Mouse (Mus musculus) embryonic facial prominence, embryonic 14.5 days (tissue): Measurements from ENCODE around the gene Cda. TPM values are rescaled to one million over a fixed set of nuclear protein-coding genes. Genes with fewer than 3 reads are reported as not detected.

Experiments used
- ATAC-seq: fragments of 200-750 bp; cut with Nextera tagmentation; 2 replicates; pipeline ENCODE4 v1.8.0; 2017; ENCODE audit warnings: low read depth, moderate number of reproducible peaks, moderate TSS enrichment
- DNase-seq: peaks from one replicate; pipeline ENCODE4 v3.0.0-alpha.2; 2015; ENCODE audit warnings: low spot score
- H3K27ac ChIP-seq: fragments of 300-500 bp; sonication (generic); replicated peaks from 2 replicates; pipeline ENCODE4 v1.5.1; 2014; ENCODE audit warnings: low read depth, mild to moderate bottlenecking, low read length, moderate library complexity
- H3K27me3 ChIP-seq: fragments of 300-500 bp; sonication (generic); replicated peaks from 2 replicates; pipeline ENCODE4 v1.6.1; 2014; ENCODE audit warnings: low read length; ENCODE audit not compliant: control insufficient read depth, insufficient read depth
- H3K36me3 ChIP-seq: fragments of 300-500 bp; sonication (generic); 2 replicates; pipeline ENCODE4 v1.6.1; 2014; ENCODE audit warnings: low read length, mixed read lengths; ENCODE audit not compliant: control insufficient read depth, insufficient read depth
- H3K4me1 ChIP-seq: fragments of 300-500 bp; sonication (generic); 2 replicates; pipeline ENCODE4 v1.6.1; 2014; ENCODE audit warnings: antibody characterized with exemption, low read length; ENCODE audit not compliant: control insufficient read depth, insufficient read depth
- H3K4me2 ChIP-seq: fragments of 300-500 bp; sonication (generic); 2 replicates; pipeline ENCODE4 v1.6.1; 2014; ENCODE audit warnings: low read depth, mild to moderate bottlenecking, low read length, moderate library complexity, mixed read lengths
- H3K4me3 ChIP-seq: fragments of 300-500 bp; sonication (generic); 2 replicates; pipeline ENCODE4 v1.5.1; 2014; ENCODE audit warnings: low read depth, mild to moderate bottlenecking, low read length
- H3K9ac ChIP-seq: fragments of 300-500 bp; sonication (generic); 2 replicates; pipeline ENCODE4 v1.6.1; 2014; ENCODE audit warnings: low read depth, mild to moderate bottlenecking, low read length, moderate library complexity, mixed read lengths
- H3K9me3 ChIP-seq: fragments of 300-500 bp; sonication (generic); 2 replicates; pipeline ENCODE4 v1.6.1; 2016; ENCODE audit warnings: low read length; ENCODE audit not compliant: control insufficient read depth
- WGBS: fragments of 180-500 bp; shearing (Covaris S2); extraction: QIAGEN DNeasy Blood & Tissue Kit; methylation state at CpG from one replicate; pipeline ENCODE4 v1.1.7; 2014; 5-methylcytosine and 5-hydroxymethylcytosine counted together
- polyA plus RNA-seq: library from polyadenylated mRNA; unstranded; fragments of >200 nt; fragmentation: Nextera tagmentation; extraction: Ambion mirVana; gene quantifications from 2 replicates; pipeline ENCODE4 v1.2.1, GENCODE M21; 2014

Gene Cda
- polyA plus RNA-seq, 1 experiment from 2014 or later = 6.3 TPM

GRCm38 (mm10) chr4:138358176-138358575 lies 9.6 kb downstream of the Cda start:
- ATAC-seq = no peak
- DNase-seq = no peak
- H3K4me3 ChIP-seq = no peak overlapping the region
- 79% methylated on average over 3 of the region's 3 CpGs for WGBS
- H3K4me1 ChIP-seq = no peaks in the 10 kb centered on the region
- H3K9ac ChIP-seq = no peak overlapping the region
- H3K9me3 ChIP-seq = 0 out of 2 replicates have a peak, but pooled peaks cover 5% of the 10 kb centered on the region
- no peak overlapping the region for H3K27ac ChIP-seq
- H3K36me3 ChIP-seq = no peaks in the 10 kb centered on the region
- H3K4me2 ChIP-seq = no peak overlapping the region
- H3K27me3 ChIP-seq = peaks cover 18% of the 10 kb centered on the region

- peaks cover 11% of the 10 kb centered on the region; the same call in 1 of the 2 replicates for H3K27me3 ChIP-seq
- H3K9ac ChIP-seq = no peak overlapping the region
- H3K4me1 ChIP-seq = no peaks in the 10 kb centered on the region
- 0 out of 2 replicates have a peak, but pooled peaks cover 5% of the 10 kb centered on the region for H3K9me3 ChIP-seq
- H3K27ac ChIP-seq = no peak overlapping the region
- DNase-seq (no peak), ATAC-seq (no peak)
- H3K36me3 ChIP-seq = no peaks in the 10 kb centered on the region
- 89% methylated on average over 12 of the region's 12 CpGs for WGBS
- H3K4me2 ChIP-seq = no peak overlapping the region
- H3K4me3 ChIP-seq = no peak overlapping the region
Observed at GRCm38 (mm10) chr4:138356551-138356950, 11.2 kb downstream of the Cda start.

- ATAC-seq (no peak), DNase-seq (no peak)
- Histone ChIP-seq H3K9ac (no peak overlapping the region), H3K27ac (no peak overlapping the region), H3K4me3 (no peak overlapping the region), H3K4me2 (no peak overlapping the region), H3K27me3 (peaks cover 7% of the 10 kb centered on the region; the same call in 1 of the 2 replicates), H3K36me3 (no peaks in the 10 kb centered on the region), H3K9me3 (0 out of 2 replicates have a peak, but pooled peaks cover 5% of the 10 kb centered on the region), H3K4me1 (no peaks in the 10 kb centered on the region)
- 84% methylated on average over 8 of the region's 8 CpGs for WGBS
Observed at GRCm38 (mm10) chr4:138356141-138356540, 11.7 kb downstream of the Cda start.

- Histone ChIP-seq H3K4me3 (no peak overlapping the region), H3K9me3 (0 out of 2 replicates have a peak, but pooled peaks cover 5% of the 10 kb centered on the region), H3K9ac (no peak overlapping the region), H3K4me2 (no peak overlapping the region), H3K4me1 (no peaks in the 10 kb centered on the region), H3K27ac (no peak overlapping the region), H3K36me3 (no peaks in the 10 kb centered on the region), H3K27me3 (0 out of 2 replicates have a peak, but pooled peaks cover under 1% of the 10 kb centered on the region)
- ATAC-seq (no peak), DNase-seq (no peak)
- 87% methylated on average over 2 of the region's 2 CpGs for WGBS
Observed at GRCm38 (mm10) chr4:138355496-138355895, 12.3 kb downstream of the Cda start.

- no peak for ATAC-seq
- DNase-seq = no peak
- 0 out of 2 replicates have a peak, but pooled peaks cover 5% of the 10 kb centered on the region for H3K9me3 ChIP-seq
- no peaks in the 10 kb centered on the region for H3K36me3 ChIP-seq
- WGBS = 74% methylated on average over 10 of the region's 10 CpGs
- no peak overlapping the region for H3K9ac ChIP-seq
- no peak overlapping the region for H3K4me3 ChIP-seq
- no peaks in the 10 kb centered on the region for H3K27me3 ChIP-seq
- H3K4me1 ChIP-seq = no peaks in the 10 kb centered on the region
- no peak overlapping the region for H3K27ac ChIP-seq
- no peak overlapping the region for H3K4me2 ChIP-seq
Observed at GRCm38 (mm10) chr4:138353438-138354171, 14.2 kb downstream of the Cda start.

- ATAC-seq (no peak), DNase-seq (no peak)
- Histone ChIP-seq H3K4me2 (no peak overlapping the region), H3K9ac (no peak overlapping the region), H3K36me3 (no peaks in the 10 kb centered on the region), H3K4me1 (no peaks in the 10 kb centered on the region), H3K9me3 (0 out of 2 replicates have a peak, but pooled peaks cover 5% of the 10 kb centered on the region), H3K4me3 (no peak overlapping the region), H3K27ac (no peak overlapping the region), H3K27me3 (no peaks in the 10 kb centered on the region)
- WGBS = 67% methylated on average over 6 of the region's 6 CpGs
Observed at GRCm38 (mm10) chr4:138352692-138353091, 15.1 kb downstream of the Cda start.

GRCm38 (mm10) chr4:138351821-138352220 lies 16.0 kb downstream of the Cda start:
- H3K27me3 ChIP-seq = no peaks in the 10 kb centered on the region
- H3K4me3 ChIP-seq = no peak overlapping the region
- no peak for DNase-seq
- 92% methylated on average over 5 of the region's 5 CpGs for WGBS
- H3K4me2 ChIP-seq = no peak overlapping the region
- no peak overlapping the region for H3K9ac ChIP-seq
- H3K4me1 ChIP-seq = no peaks in the 10 kb centered on the region
- H3K9me3 ChIP-seq = 0 out of 2 replicates have a peak, but pooled peaks cover 5% of the 10 kb centered on the region
- ATAC-seq = no peak
- H3K27ac ChIP-seq = no peak overlapping the region
- H3K36me3 ChIP-seq = no peaks in the 10 kb centered on the region

- Histone ChIP-seq H3K4me2 (no peak overlapping the region), H3K4me1 (no peaks in the 10 kb centered on the region), H3K9me3 (no peaks in the 10 kb centered on the region), H3K27ac (no peak overlapping the region), H3K4me3 (no peak overlapping the region), H3K27me3 (no peaks in the 10 kb centered on the region), H3K9ac (no peak overlapping the region), H3K36me3 (no peaks in the 10 kb centered on the region)
- no peak for ATAC-seq
- no peak for DNase-seq
- WGBS = 82% methylated on average over 7 of the region's 7 CpGs
Observed at GRCm38 (mm10) chr4:138348716-138349115, 19.1 kb downstream of the Cda start.

GRCm38 (mm10) chr4:138347280-138347679 lies 20.5 kb downstream of the Cda start:
- Histone ChIP-seq H3K4me1 (no peaks in the 10 kb centered on the region), H3K9ac (no peak overlapping the region), H3K4me3 (no peak overlapping the region), H3K36me3 (no peaks in the 10 kb centered on the region), H3K27ac (no peak overlapping the region), H3K9me3 (no peaks in the 10 kb centered on the region), H3K4me2 (no peak overlapping the region), H3K27me3 (no peaks in the 10 kb centered on the region)
- ATAC-seq = no peak
- WGBS = 67% methylated on average over 1 of the region's 1 CpGs
- no peak for DNase-seq
